Mouse (Mus musculus): ENCODE data around the gene Slc16a1. TPM values are rescaled to one million over a fixed set of nuclear protein-coding genes. Genes with fewer than 3 reads are reported as not detected.
"Not testable (repeated sequence)": the region's sequence is repeated elsewhere in the genome, so short reads cannot be mapped to it uniquely, and the experiment has no call there.

The Slc16a1 gene
- total and polyA plus RNA-seq, 2 experiments from 2014 or later: 104 to 213 TPM

- Histone ChIP-seq H3K4me2 (ENCODE audit: low read depth, low read length) (no peak overlapping the region), H3K9me3 (replicated peaks; ENCODE audit: control insufficient read depth, low read length) (no peaks in the 10 kb centered on the region), H3K27me3 (ENCODE audit: control insufficient read depth, insufficient read depth, low read length) (no peaks in the 10 kb centered on the region), H3K4me3 (ENCODE audit: low read depth, low read length) (no peak overlapping the region), H3K36me3 (replicated peaks; ENCODE audit: control insufficient read depth, insufficient read depth, low read length) (no peaks in the 10 kb centered on the region), H3K9ac (replicated peaks; ENCODE audit: low read depth, low read length) (no peak overlapping the region), H3K4me1 (ENCODE audit: control insufficient read depth, insufficient read depth) (peaks cover 21% of the 10 kb centered on the region), H3K27ac (ENCODE audit: low read depth) (no peak overlapping the region)
- 41% methylated on average over 4 of the region's 4 CpGs for WGBS
- ATAC-seq (ENCODE audit: insufficient read depth, low read depth) (no peak), DNase-seq (ENCODE audit: low spot score) (no peak)
- TF ChIP-seq CTCF (IDR thresholded peaks at IDR 0.05; ENCODE audit: low read depth): no peak
- no peak for TF ChIP-seq EP300 (IDR thresholded peaks at IDR 0.05; ENCODE audit: low read depth)
These were observed 28.5 kb downstream of the Slc16a1 start for GRCm38 (mm10) chr3:104666950-104667349.

- 27% methylated on average over 10 of the region's 10 CpGs for WGBS
- no peak overlapping the region for H3K9ac ChIP-seq (replicated peaks; ENCODE audit: low read depth, low read length)
- H3K27me3 ChIP-seq (ENCODE audit: control insufficient read depth, insufficient read depth, low read length): no peaks in the 10 kb centered on the region
- H3K27ac ChIP-seq (ENCODE audit: low read depth): peak overlapping the region; percentile 62; the same call in 1 of the 2 replicates
- peak; percentile 44 for DNase-seq (ENCODE audit: low spot score)
- no peak overlapping the region for H3K4me3 ChIP-seq (ENCODE audit: low read depth, low read length)
- no peaks in the 10 kb centered on the region for H3K36me3 ChIP-seq (replicated peaks; ENCODE audit: control insufficient read depth, insufficient read depth, low read length)
- H3K9me3 ChIP-seq (replicated peaks; ENCODE audit: control insufficient read depth, low read length): no peaks in the 10 kb centered on the region
- no peak overlapping the region for H3K4me2 ChIP-seq (ENCODE audit: low read depth, low read length)
- peak; percentile 64 for ATAC-seq (ENCODE audit: insufficient read depth, low read depth)
- H3K4me1 ChIP-seq (ENCODE audit: control insufficient read depth, insufficient read depth): peaks cover 16% of the 10 kb centered on the region
- TF ChIP-seq CTCF (IDR thresholded peaks at IDR 0.05; ENCODE audit: low read depth): no peak
- TF ChIP-seq EP300 (IDR thresholded peaks at IDR 0.05; ENCODE audit: low read depth): no peak
These were observed 29.0 kb downstream of the Slc16a1 start for GRCm38 (mm10) chr3:104667451-104667850.

GRCm38 (mm10) chr3:104668989-104669388 lies 30.5 kb downstream of the Slc16a1 start:
- Histone ChIP-seq H3K27ac (ENCODE audit: low read depth) (no peak overlapping the region), H3K36me3 (replicated peaks; ENCODE audit: control insufficient read depth, insufficient read depth, low read length) (no peaks in the 10 kb centered on the region), H3K4me3 (ENCODE audit: low read depth, low read length) (no peak overlapping the region), H3K4me2 (ENCODE audit: low read depth, low read length) (no peak overlapping the region), H3K4me1 (ENCODE audit: control insufficient read depth, insufficient read depth) (peaks cover 13% of the 10 kb centered on the region), H3K27me3 (ENCODE audit: control insufficient read depth, insufficient read depth, low read length) (no peaks in the 10 kb centered on the region), H3K9me3 (replicated peaks; ENCODE audit: control insufficient read depth, low read length) (no peaks in the 10 kb centered on the region), H3K9ac (replicated peaks; ENCODE audit: low read depth, low read length) (no peak overlapping the region)
- 95% methylated on average over 5 of the region's 5 CpGs for WGBS
- DNase-seq (ENCODE audit: low spot score): no peak
- TF ChIP-seq EP300 (IDR thresholded peaks at IDR 0.05; ENCODE audit: low read depth) (no peak), CTCF (IDR thresholded peaks at IDR 0.05; ENCODE audit: low read depth) (no peak)
- no peak for ATAC-seq (ENCODE audit: insufficient read depth, low read depth)

DNA sequence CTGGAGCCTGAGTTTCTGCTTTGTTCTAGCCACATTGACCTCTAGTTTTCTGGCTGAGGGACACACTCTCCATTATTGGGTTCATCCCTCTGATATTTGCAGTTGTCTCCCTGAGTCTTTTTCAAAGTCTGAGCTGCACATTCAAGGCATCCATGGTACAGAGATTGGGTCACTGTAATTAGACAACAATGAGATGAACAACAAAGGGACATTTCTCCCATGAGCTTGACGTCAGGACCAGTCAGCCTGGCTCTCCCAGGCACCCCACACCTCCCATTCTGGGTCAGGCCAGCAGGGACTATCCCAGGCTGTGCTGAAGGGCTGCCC lies 31.4 kb downstream of the Slc16a1 start:
- no peak for TF ChIP-seq CTCF (IDR thresholded peaks at IDR 0.05; ENCODE audit: low read depth)
- no peak for TF ChIP-seq EP300 (IDR thresholded peaks at IDR 0.05; ENCODE audit: low read depth)
- Histone ChIP-seq H3K9me3 (replicated peaks; ENCODE audit: control insufficient read depth, low read length) (no peaks in the 10 kb centered on the region), H3K27ac (ENCODE audit: low read depth) (no peak overlapping the region), H3K36me3 (replicated peaks; ENCODE audit: control insufficient read depth, insufficient read depth, low read length) (no peaks in the 10 kb centered on the region), H3K4me1 (ENCODE audit: control insufficient read depth, insufficient read depth) (peaks cover 13% of the 10 kb centered on the region), H3K4me3 (ENCODE audit: low read depth, low read length) (no peak overlapping the region), H3K27me3 (ENCODE audit: control insufficient read depth, insufficient read depth, low read length) (no peaks in the 10 kb centered on the region), H3K9ac (replicated peaks; ENCODE audit: low read depth, low read length) (no peak overlapping the region), H3K4me2 (ENCODE audit: low read depth, low read length) (no peak overlapping the region)
- 68% methylated on average over 1 of the region's 1 CpGs for WGBS
- ATAC-seq (ENCODE audit: insufficient read depth, low read depth): no peak
- DNase-seq (ENCODE audit: low spot score): no peak

DNA sequence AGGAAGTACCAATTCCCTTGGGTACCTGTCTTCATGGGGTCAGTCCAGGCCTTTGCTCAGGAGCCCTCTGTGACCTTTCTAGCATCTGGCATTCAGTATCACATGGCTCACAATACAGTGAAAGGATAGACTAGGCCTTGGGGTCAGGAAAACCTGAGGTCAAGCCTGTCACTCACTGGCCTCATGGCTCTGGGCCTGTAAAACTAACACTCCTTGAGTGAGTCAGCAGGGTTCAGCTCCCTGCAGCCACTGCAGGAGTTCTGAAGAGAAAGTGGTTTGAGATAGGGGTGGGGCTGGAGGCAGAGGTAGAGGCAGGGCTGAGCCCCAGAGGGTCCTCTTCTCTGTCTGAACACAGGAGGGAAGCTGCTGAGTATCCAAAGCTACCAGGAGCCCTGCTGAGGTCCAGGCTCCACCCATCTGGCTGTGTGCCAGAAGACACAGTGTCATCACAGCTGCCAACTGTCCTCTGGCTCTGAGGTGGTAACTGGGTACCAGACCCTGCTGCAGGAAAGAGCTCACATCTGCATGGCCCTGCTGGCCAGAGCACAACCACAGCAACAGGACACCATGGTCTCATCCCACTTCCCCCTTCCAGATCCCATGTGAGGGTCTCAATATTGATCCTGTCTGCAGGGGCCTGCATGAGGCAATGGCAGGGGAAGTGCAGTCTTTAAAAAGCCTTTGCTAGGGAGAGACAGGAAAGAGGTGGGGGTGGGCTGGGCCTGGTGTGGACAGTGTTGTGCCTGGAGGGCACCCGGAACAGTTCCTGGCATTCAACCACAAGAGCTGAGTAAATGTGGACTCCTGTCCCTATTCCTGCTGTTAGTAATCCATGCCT lies 31.9 kb downstream of the Slc16a1 start:
- not testable (repeated sequence) for H3K9me3 ChIP-seq (replicated peaks; ENCODE audit: control insufficient read depth, low read length); DNase-seq (ENCODE audit: low spot score); H3K4me2 ChIP-seq (ENCODE audit: low read depth, low read length); H3K9ac ChIP-seq (replicated peaks; ENCODE audit: low read depth, low read length); H3K4me3 ChIP-seq (ENCODE audit: low read depth, low read length); H3K27ac ChIP-seq (ENCODE audit: low read depth); ATAC-seq (ENCODE audit: insufficient read depth, low read depth); H3K27me3 ChIP-seq (ENCODE audit: control insufficient read depth, insufficient read depth, low read length); H3K36me3 ChIP-seq (replicated peaks; ENCODE audit: control insufficient read depth, insufficient read depth, low read length)
- H3K4me1 ChIP-seq (ENCODE audit: control insufficient read depth, insufficient read depth): peaks cover 13% of the 10 kb centered on the region
- WGBS: 29% methylated on average over 1 of the region's 1 CpGs

- TF ChIP-seq CTCF (IDR thresholded peaks at IDR 0.05; ENCODE audit: low read depth) (no peak), EP300 (IDR thresholded peaks at IDR 0.05; ENCODE audit: low read depth) (no peak)
- Histone ChIP-seq H3K27ac (ENCODE audit: low read depth) (no peak overlapping the region), H3K4me3 (ENCODE audit: low read depth, low read length) (no peak overlapping the region), H3K36me3 (replicated peaks; ENCODE audit: control insufficient read depth, insufficient read depth, low read length) (no peaks in the 10 kb centered on the region), H3K9ac (replicated peaks; ENCODE audit: low read depth, low read length) (no peak overlapping the region), H3K9me3 (replicated peaks; ENCODE audit: control insufficient read depth, low read length) (no peaks in the 10 kb centered on the region), H3K4me2 (ENCODE audit: low read depth, low read length) (no peak overlapping the region), H3K4me1 (ENCODE audit: control insufficient read depth, insufficient read depth) (peaks cover 13% of the 10 kb centered on the region), H3K27me3 (ENCODE audit: control insufficient read depth, insufficient read depth, low read length) (no peaks in the 10 kb centered on the region)
- 77% methylated on average over 6 of the region's 6 CpGs for WGBS
- no peak for DNase-seq (ENCODE audit: low spot score)
- no peak for ATAC-seq (ENCODE audit: insufficient read depth, low read depth)
These were observed 33.1 kb downstream of the Slc16a1 start for GRCm38 (mm10) chr3:104671543-104671942.
